Mouse (Mus musculus): ENCODE results near the gene Atl1.

The Atl1 gene

GRCm38 (mm10) chr12:69892371-69893251 lies at the start of gene Atl1, which contains the start of gene Map4k5:
Gene Atl1, plus strand, starts transcription at chr12:69892614.
Gene Map4k5, minus strand, starts transcription at chr12:69893200.
- peak; percentile 90 for DNase-seq (ENCODE audit: low read depth, low spot score)

GRCm38 (mm10) chr12:69843531-69844445 lies 48.6 kb upstream of the Atl1 start:
- DNase-seq (ENCODE audit: low read depth, low spot score), result no peak

GRCm38 (mm10) chr12:69845722-69846121 lies 46.7 kb upstream of the Atl1 start:
- DNase-seq (ENCODE audit: low read depth, low spot score), result no peak

- DNase-seq (ENCODE audit: low read depth, low spot score), result no peak
Measured at GRCm38 (mm10) chr12:69846499-69846898, 45.9 kb upstream of the Atl1 start.

- no peak for DNase-seq (ENCODE audit: low read depth, low spot score)
Measured at GRCm38 (mm10) chr12:69848083-69848878, 44.1 kb upstream of the Atl1 start.

- DNase-seq (ENCODE audit: low read depth, low spot score), result no peak
Measured at GRCm38 (mm10) chr12:69852288-69852687, 40.1 kb upstream of the Atl1 start.

GRCm38 (mm10) chr12:69853387-69853786 lies 39.0 kb upstream of the Atl1 start:
- DNase-seq (ENCODE audit: low read depth, low spot score), result no peak

- DNase-seq (ENCODE audit: low read depth, low spot score), result no peak
Measured at GRCm38 (mm10) chr12:69853942-69854341, 38.5 kb upstream of the Atl1 start.

- no peak for DNase-seq (ENCODE audit: low read depth, low spot score)
Measured at GRCm38 (mm10) chr12:69855641-69856300, 36.6 kb upstream of the Atl1 start.

GRCm38 (mm10) chr12:69856398-69856797 lies 36.0 kb upstream of the Atl1 start:
- no peak for DNase-seq (ENCODE audit: low read depth, low spot score)

GRCm38 (mm10) chr12:69857597-69857996 lies 34.8 kb upstream of the Atl1 start:
- DNase-seq (ENCODE audit: low read depth, low spot score), result no peak

- no peak for DNase-seq (ENCODE audit: low read depth, low spot score)
Measured at GRCm38 (mm10) chr12:69858847-69859246, 33.6 kb upstream of the Atl1 start.

- DNase-seq (ENCODE audit: low read depth, low spot score), result peak; percentile 86
Measured at GRCm38 (mm10) chr12:69863505-69863904, 28.9 kb upstream of the Atl1 start.

- DNase-seq (ENCODE audit: low read depth, low spot score), result peak; percentile 30
Measured at GRCm38 (mm10) chr12:69864164-69864692, 28.2 kb upstream of the Atl1 start.

GRCm38 (mm10) chr12:69867338-69867737 lies 25.1 kb upstream of the Atl1 start:
- DNase-seq (ENCODE audit: low read depth, low spot score), result peak; percentile 61

- peak; percentile 58 for DNase-seq (ENCODE audit: low read depth, low spot score)
Measured at GRCm38 (mm10) chr12:69871632-69872031, 20.8 kb upstream of the Atl1 start.

- no peak for DNase-seq (ENCODE audit: low read depth, low spot score)
Measured at GRCm38 (mm10) chr12:69877842-69878363, 14.5 kb upstream of the Atl1 start.

GRCm38 (mm10) chr12:69879172-69879665 lies 13.2 kb upstream of the Atl1 start:
- DNase-seq (ENCODE audit: low read depth, low spot score), result no peak

- no peak for DNase-seq (ENCODE audit: low read depth, low spot score)
Measured at GRCm38 (mm10) chr12:69879739-69880138, 12.7 kb upstream of the Atl1 start.
